Mouse (Mus musculus) heart, postnatal 0 days (tissue): ENCODE measurements around the gene Tnrc6b.

Experiments used
- CTCF ChIP-seq: IDR thresholded peaks from 2 replicates; pipeline ENCODE4 v1.5.1; 2016; ENCODE audit warnings: antibody characterized with exemption, control low read depth, low read depth
- EP300 ChIP-seq: IDR thresholded peaks from 2 replicates; pipeline ENCODE4 v1.6.1; 2016; ENCODE audit warnings: antibody characterized with exemption, low read depth

DNA sequence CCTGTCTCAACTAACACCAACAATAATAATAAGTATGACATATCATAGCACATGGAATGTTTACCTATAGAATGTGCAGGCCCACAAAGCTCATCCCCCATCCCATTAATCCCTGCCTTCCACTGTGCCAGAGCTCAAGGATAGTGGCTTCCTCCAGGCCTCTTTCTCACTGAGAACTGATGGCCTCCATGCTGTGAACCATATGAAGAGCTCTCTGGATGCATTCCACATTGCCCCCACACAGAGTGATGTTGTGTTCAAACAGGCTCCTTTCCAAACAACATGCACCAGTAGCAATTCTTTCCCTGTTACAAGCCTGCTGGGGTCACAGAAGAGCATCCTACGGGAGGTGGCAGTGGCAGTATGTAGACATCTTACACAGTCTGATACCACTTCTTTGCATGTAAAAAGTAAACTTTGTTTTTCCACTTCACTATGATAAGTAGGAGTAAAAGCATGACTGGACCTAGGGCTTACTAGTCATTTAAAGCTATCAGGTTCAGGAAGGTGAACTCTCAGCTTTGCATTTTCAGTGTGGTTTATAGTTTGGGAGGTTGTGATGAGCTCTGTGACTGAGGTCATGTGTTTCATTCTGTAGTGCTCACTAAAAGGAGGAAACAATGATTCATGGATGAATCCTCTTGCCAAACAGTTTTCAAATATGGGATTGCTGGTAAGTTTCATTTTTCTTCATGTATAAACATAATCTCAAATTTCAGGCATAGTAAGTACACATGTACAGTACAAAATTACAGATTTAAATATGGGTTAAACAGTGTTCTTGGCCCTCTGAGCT is 175.4 kb downstream of the Tnrc6b start:
- no peak for TF ChIP-seq CTCF
- TF ChIP-seq EP300: no peak
